Mouse (Mus musculus) left cerebral cortex, adult 9 months (tissue): ENCODE measurements around the gene Gys2.

ENCODE experiments used
- DNase-seq, 2 experiments: peaks; one replicate each; pipeline ENCODE4 v3.0.0; 2022; ENCODE audit warnings: low spot score in 2 of 2

Gene Gys2

DNA sequence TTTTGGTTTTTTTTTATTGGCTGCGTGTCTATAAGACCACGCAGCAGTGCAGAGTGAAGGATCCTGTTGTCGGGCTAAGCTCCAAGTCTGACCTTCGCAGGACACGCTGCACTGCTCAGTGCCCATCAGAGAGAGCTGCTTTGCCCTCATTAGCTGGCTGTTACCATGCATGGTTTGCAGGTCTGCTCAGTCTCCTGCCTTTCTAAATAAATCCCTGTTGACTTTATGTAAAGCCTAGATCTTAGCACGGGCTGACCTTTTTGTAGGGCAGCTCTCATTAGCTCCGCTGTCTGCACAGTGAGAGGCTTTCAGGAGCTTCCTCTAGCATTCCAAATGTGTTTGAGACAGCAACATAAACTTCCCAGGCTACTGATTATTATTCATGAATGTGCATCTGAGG, 14.9 kb downstream of the Gys2 start:
- DNase-seq = no peak

DNA sequence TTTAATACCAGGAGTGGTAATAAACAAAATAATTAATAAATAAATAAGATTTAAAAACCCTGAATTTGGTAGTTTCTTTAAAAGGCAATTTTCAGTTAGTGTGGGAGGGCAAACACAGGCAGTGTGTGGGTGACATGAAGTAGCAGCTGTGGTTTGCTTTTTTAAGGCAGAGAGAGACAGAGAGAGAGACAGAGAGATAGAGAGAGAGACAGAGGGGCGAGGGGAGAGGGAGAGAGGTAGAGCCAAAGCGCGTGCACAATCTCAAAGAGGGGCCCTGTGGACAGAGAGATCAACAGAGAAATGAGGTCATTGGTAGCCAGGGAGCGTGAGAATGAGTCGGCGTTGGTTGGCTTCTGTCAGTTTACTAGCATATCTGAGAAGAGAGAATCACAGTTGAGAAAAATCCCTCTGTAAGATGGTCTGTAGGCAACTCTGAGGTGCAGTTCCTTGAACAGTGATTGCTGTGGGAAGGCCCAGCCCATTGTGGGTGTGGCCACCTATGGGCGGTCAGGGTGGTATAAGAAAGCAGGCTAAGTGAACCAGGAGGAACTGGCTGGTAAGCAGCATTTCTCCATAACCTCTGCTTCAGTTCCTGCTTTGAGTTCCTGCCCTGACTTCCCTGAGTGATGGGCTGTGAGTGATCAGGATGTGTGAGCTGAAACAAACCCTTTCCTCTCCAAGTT, 17.5 kb downstream of the Gys2 start:
- peak in 1 of 2 experiments; percentile 10 for DNase-seq

DNA sequence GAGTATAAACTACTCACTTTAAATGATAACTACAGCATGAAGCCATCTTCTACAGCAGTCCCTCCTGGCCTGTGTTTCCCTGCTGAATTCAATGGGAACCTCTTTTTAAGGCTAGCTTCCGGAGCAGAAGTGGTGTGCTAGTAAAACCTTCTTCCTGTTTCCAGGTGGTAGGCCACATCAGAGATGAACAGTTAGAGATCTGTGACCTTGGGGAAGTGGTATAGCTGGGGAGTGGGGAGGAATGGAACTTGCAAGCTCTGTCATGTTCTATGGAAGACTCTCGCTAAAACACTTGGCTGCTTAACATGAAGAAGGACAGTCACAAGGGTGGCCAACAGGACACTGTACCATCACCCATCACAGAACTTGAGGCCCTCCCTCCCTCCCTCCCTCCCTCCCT, 19.6 kb downstream of the Gys2 start:
- no peak for DNase-seq

DNA sequence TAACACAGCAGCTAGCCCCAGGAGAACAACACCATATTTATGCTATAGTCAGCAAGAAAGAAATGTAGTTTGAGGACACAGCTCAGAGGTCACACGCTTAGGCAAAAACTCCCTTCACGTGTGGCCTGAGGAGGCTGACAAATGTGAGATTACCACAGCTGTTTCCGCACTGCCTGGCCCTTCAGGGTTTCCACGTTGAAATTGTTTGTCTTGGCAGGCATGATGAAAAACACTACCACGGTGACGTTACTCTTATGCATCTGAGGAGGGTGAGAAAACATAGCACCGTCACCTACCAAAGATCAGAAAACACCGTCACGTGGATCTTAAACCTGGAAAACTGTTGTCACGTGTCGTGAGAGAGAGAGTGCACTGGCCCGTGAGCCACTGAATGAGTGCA, 21.5 kb downstream of the Gys2 start:
- DNase-seq = no peak

DNA sequence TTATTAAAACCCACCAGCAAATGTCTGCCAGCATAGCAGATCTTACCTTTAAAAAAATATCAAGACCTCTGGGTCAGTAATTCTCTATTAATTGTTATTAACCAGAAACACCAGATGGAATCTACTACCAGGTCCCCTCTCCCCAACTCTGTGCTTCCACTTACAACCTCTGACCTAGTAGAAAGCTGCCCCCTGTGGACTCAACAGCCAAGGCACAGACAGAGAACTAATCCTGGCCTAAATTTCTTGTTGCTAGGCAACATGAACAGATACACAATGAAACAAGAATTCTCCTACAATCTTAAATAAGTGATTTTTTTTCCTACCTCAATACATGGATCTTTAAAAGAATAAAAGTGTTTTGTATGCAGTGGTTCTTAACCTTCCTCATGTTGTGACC, 43.8 kb downstream of the Gys2 start:
- no peak for DNase-seq

DNA sequence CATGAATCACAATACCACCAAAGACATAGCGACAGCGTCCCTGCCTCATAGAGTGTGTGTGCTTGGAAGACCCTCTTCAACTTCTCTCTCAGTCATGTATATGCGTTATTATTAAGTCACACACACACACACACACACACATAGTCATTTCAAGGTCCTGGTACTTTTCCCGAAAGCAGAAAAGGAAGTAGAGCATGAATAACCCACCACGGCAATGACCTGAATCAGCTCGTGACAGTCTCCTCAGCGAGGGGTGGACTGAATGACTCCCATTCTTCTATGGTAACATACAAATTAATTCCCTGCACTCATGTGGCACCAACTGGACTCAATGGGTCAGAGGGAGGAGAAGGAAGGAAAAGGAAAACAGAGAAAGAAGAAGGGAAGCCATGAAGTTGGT, 47.9 kb downstream of the Gys2 start:
- DNase-seq = no peak

DNA sequence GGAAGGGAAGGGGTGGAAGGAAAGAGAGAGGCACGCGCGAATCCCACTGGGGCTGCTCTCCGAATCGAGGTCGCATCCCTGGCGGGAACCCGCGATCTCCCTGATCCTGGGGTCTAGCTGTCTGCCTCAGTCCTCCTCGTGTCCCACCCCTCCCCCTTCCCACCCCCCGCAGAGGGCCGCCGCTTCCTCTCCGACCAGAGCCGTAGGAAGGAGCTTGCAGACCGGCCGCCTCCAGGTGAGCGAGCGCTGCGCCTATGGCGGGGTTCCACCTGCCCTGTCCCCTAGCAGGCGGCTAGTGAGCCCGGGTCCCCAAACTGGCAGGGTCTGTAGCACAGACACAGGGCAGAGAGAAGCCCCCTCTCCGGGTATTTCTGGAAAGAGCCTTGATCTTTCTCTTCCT, 58.3 kb downstream of the Gys2 start:
- DNase-seq = no peak

DNA sequence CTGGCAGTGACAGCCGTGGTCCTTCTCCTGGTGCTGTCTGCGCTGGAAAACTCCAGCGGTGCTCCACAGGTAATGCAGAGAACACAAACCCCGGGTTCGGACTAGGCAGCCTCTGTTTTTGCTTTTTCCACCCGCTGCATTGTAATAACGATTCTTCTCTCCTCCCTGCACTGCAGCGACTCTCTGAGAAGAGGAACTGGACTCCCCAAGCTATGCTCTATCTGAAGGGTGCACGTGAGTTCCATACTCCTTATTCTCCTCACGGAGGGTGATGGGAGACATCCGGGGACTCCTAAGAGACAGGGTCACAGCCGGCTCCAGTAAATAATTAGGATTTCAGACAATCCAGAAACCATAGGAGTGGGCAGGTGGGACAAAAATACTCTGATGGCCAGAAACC, 59.1 kb downstream of the Gys2 start:
- no peak for DNase-seq

DNA sequence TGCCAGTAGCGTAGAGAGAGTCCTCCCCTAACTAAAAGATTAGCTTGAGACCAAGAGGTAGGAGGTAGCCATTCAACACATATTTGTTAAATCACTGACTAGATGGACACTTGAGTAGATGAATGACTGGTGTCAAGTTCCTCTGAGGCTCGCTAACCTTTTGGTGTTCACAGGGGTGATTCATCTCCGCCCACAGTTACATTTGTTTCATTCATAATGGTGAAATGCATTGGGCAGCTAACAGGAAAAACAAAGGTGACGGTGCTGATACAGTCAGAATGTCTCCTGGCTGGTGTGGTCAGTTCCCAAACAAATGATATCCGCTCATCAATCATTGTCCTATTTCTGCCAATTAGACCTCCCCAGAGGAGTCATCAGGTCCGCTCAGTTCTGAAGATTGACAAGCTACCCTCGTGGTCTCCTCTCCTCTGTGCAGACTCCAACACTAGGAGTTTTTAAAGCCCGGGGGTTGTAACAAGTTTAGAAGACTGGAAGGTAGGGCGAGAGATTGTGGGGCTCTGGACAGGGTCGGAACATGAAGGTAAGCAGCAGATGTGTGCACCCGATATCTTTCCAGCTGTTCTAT, 59.9 kb downstream of the Gys2 start, which contains the start of gene Spx:
TSS of gene Spx (plus strand) at position 536 of the 586 bp plus-strand sequence.
- no peak for DNase-seq

DNA sequence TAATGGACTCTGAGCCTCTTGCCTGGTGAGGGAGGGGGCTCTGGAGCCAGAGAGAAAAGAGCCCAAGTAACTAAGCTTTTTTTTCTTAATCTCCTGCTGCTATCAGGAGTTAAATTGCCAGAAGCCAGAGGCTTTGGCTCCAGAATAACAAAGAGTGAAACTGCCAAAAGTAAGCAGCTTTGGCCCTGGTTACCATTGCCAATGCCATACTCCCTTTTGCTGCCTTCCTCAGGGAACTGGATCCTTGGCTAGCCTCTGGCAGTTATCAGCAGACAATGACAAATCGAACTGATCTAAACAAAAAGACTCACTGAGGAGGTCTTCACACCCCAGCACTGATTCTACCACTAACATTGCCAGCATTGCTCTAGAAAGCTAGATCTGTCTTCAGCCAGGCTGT, 61.8 kb downstream of the Gys2 start:
- DNase-seq = no peak

DNA sequence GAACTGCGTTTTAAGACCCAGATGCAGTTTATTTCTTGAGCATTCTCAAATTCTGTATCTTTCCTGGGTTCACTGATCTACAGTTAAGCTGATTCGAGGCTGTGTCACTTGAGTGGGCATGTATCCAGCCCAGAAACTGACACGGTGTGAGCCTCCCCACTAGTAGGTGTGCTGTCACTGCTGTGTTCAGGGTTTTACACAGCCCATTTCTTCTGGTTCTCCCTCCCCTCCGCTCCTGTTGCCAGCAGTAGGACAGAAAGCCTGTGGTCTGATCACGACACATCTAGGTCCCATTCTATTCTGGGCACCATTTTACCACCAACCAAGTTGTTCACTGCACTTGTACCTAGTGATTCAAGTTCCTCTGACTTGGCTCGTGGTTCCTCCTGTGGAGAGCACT, 77.2 kb downstream of the Gys2 start:
- DNase-seq = no peak

DNA sequence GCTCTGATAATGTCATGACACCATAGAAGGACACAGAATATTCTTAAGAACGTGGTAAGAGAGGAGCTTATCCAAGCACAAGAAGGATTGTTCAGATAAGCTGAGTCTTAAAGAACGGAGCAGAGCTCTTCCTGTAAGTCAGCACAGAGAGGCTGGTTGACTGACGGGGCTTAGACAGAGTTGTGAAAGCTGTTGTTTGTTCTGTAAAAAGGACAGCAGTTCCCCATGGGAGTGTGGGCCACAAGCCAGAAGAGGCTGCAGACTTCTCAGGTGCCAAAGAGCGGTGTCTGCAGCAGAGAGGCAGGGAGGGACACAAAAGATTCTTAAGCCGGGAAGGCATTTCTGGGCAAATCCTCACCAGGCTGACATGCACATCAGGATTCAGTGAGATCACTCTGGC, 78.2 kb downstream of the Gys2 start:
- DNase-seq = peak in 1 of 2 experiments; percentile 22

DNA sequence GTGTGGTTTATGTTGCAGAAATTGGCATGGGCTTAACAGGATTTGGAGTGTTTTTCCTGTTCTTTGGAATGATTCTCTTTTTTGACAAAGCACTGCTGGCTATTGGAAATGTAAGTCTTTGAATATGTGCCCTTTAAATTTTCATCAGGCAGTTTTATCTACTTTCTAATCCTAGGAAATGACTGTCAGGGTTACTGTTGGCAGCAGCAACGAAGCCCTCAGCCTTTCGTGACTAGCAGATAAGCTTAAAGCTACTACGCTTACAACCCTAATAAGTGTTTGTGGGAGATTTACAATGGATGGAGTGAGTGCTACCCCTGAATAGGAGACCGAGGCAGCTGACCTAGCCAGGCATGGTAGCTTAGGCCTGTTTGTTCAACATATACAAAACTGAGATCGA, 80.6 kb downstream of the Gys2 start:
- no peak for DNase-seq

DNA sequence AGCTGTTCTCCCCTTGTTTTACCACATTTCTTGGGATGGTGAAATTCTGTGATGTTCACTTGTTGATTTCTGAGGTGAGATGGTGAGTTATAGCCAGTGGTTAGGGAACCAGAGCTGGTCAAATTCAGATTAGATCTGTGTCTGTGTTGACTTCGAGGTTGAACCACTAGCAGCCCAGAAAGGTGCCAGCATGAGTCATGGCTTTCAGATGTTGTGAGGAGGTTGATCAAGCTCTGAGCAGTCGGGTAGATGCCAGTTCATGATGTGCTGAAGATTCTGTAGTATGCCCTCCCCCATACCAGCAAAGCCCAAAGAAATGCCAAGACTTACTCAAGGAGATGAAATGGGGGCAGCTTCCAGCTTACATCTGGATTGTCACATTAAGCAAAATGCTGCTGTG, 83.8 kb downstream of the Gys2 start:
- DNase-seq = no peak

DNA sequence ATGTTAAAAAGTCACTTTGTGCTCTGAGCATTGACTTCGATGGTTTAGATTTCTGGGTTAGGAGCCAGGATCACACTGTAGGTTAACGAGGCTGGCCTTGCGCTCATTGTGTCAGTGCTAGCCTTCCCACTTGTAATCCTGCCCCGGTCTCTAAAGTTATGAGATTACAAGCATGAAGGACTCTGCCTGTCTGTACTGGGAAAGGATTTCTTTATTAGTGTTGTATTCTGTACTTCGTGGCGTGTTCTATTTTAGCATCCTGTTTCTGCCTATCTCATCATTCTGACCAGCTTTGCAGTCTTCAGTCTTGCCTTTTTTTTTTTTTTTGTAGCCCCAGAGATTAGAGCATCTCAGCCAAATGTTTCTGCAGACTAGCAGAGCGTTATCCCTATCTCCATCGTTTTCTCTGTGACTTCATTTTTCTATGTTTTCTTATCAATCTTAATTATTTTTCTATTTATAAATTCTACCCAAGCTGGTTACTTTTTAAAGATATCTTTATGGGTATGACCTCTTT, 85.1 kb downstream of the Gys2 start:
- no peak for DNase-seq

DNA sequence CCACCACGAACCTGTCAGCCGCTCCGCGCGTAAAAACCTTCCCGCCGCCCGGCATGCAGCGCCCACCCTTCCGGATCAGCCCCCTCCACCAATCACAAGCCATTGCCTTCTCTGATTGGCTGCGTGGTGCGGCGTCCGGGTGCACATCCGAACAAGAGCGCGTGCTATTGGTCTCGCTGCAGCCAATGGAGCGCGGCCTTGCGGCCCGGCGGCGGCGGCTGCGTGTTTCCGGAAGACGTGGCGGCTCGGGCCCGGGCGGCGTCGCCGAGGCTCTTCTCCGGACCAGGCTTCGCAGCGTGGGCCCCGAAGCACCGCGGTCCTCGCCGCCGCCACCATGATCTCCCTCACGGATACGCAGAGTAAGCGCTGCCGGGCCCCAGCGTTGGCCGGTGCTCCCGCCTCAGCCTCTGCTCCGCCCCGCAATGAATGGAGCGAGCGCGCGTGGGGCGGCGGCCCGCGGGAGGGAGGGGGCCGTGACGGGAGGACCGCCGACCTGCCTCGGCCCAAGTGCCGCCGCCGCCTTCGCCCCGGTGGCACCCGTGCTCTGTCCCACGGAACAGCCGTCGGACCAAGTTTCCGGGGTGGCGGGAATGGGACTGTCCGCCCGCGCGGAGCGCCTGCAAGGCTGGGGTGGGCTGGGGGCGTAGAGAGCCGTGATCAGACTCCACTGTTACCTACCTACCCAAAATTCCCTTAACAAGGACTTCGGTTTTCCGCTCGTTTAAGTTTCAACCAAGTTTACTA, 85.7 kb downstream of the Gys2 start, which contains the start of the genes Recql and Golt1b:
TSS of gene Recql (minus strand) at position 77 of the 744 bp plus-strand sequence.
TSS of gene Golt1b (plus strand) at position 211 of the 744 bp plus-strand sequence.
- peak; percentile 95 to 99 for DNase-seq

DNA sequence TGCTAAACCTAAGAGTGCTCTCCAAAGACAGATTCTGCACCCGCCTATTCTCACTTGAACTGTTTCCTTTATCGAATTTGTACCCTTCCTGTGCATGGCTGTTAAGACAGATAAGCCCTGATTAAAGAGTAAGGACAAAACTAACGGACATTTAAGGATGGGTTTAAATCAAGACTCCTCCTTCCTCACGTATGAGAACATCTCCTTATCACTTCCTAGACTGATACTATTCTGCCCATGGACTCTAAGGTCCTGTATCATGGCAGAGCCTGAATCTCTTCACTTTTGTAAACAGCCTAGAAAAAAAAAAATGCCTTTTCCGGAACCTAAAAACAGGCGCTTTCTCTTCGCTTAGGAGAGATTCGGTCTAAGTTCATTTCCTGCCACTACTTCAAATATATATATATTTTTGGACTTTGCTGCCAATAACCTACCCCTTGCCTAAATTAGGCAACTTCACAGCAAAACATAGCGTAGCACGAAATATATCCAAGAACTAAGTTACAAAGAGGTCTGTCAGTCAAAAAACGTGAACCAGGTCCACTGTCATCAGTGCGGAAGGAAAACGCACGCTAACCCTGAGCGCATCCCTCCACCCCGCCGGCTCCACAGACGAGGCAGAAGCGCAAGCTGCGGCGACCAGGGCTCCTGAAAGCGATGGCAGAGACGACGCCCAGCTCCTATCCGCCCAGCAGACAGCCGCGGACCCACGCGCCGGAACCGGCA, 86.5 kb downstream of the Gys2 start:
- DNase-seq = no peak

DNA sequence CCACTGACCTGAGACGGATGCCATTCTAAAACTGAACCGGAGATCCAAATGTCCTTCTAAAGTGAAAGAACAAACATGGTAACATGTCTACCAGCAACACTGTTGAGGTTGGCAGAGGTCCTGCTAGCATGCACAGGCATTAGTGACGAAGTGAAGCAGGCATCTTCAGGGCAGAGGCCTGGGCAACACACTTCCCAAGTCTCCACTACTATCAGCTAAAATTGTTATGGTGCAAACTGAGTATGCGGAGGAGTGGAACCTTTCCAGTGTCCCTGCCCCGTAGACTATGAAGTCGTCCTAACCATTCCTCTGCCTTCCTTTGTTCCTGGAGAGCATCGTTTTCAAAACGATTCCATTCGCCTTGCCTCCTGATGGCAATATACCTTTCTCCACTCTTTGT, 88.4 kb downstream of the Gys2 start:
- no peak for DNase-seq

DNA sequence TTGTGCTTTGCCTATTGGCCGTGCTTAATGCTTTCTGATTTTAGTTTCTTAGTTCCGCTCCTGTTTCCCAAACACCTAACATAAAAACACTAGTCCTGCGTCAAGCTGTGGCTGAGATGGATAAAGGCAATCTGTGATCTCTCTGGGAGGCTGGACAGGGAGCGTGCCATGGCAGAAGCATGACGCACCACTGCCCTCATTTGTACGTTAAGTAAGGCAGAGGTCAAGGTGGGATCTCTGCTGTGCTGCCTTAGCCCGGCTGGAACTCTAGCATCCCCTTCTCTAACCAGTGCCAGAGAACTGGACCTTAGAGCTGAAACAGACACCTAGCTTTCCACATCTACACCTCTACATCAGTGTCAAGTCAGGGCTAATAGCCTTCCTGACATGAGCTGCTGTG, 91.3 kb downstream of the Gys2 start:
- no peak for DNase-seq

DNA sequence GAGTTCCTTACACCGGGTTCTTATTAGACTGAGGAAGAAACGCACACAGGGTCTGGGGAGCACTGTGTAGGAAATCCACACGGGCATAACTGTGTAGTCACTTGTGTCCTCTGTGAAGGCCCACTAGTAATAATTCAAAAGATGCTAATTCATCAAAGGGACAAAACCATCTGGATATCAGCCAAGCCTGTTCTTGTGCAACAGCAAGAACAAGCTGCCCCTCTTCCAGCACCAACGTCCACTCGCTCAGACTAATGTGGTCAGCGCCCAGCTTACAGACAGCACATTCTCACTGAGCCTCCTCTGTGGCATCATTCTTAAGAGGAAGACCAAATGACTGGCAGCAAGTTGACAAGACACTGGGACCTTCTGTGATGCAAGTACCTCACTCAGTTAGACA, 92.9 kb downstream of the Gys2 start:
- DNase-seq = no peak

DNA sequence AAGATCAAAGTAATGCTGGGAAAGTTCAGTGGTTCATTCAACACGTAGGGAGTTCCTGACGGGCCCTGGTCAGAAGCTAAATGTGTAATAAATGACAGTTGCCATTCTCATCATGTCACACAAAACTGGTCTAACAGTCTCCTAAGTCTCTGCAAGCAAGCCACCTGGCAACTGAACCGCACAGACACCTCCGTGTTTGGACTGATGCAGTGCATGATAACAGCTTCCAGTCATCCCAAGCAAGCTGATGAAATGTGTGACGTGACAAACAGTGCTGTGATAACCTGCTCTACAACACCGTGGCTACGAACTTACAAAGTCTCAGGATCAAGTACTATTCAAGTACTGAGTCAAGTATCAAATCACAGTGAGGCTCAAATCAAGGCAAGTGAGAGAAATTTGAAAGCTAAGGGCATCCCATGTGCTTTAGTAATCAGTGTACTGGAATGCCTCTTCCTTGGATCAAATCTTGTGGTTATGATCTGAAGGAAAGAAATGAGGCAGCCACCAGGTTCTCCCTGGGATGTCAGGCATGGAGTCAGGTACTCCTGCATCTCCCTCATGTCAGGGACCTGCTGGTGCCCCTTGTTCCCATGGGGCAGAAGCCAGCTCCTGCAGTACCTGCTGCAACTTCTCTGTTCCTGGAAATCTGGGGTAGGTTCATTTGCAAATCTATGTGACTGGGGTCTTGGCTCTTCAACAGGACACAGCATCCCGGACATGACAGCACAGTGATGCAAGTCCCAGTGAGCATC, 94.2 kb downstream of the Gys2 start:
- DNase-seq = no peak
